Mouse (Mus musculus) C2C12 (cell line): ENCODE measurements around the gene Epn2.

Experiments used
- CTCF ChIP-seq: IDR thresholded peaks from one replicate; pipeline ENCODE4 v1.5.1; 2011; ENCODE audit not compliant: control insufficient read depth, insufficient read depth, insufficient read length
- MAX ChIP-seq: IDR thresholded peaks from one replicate; pipeline ENCODE4 v1.6.1; 2011; ENCODE audit warnings: mild to moderate bottlenecking, control low read depth
- USF1 ChIP-seq: IDR thresholded peaks from one replicate; pipeline ENCODE4 v1.6.1; 2011; ENCODE audit warnings: low read depth, mild to moderate bottlenecking, control low read depth, moderate library complexity

GRCm38 (mm10) chr11:61493525-61494128 lies 85.9 kb downstream of the Epn2 start:
- TF ChIP-seq MAX, result peak; percentile 18
- no peak for TF ChIP-seq CTCF
- TF ChIP-seq USF1, result no peak
